Mouse (Mus musculus): Measurements from ENCODE around the gene Uqcc2.

Gene Uqcc2

GRCm38 (mm10) chr17:27123813-27124375 lies 9.8 kb downstream of the Uqcc2 start:
- no peak for DNase-seq (ENCODE audit: low read depth, low spot score)

- DNase-seq (ENCODE audit: low read depth, low spot score) = no peak
Observed at GRCm38 (mm10) chr17:27123103-27123502, 10.6 kb downstream of the Uqcc2 start.

- no peak for DNase-seq (ENCODE audit: low read depth, low spot score)
Observed at GRCm38 (mm10) chr17:27122701-27123100, 11.0 kb downstream of the Uqcc2 start.

GRCm38 (mm10) chr17:27121781-27122180 lies 11.9 kb downstream of the Uqcc2 start:
- DNase-seq (ENCODE audit: low read depth, low spot score) = no peak

- DNase-seq (ENCODE audit: low read depth, low spot score) = no peak
Observed at GRCm38 (mm10) chr17:27121266-27121665, 12.4 kb downstream of the Uqcc2 start.

GRCm38 (mm10) chr17:27120561-27121024 lies 13.1 kb downstream of the Uqcc2 start:
- peak; percentile 27 for DNase-seq (ENCODE audit: low read depth, low spot score)

- DNase-seq (ENCODE audit: low read depth, low spot score) = no peak
Observed at GRCm38 (mm10) chr17:27119954-27120353, 13.8 kb downstream of the Uqcc2 start.

GRCm38 (mm10) chr17:27119540-27119895 lies 14.2 kb downstream of the Uqcc2 start:
- DNase-seq (ENCODE audit: low read depth, low spot score) = no peak

GRCm38 (mm10) chr17:27118676-27119539 lies 14.8 kb downstream of the Uqcc2 start:
- no peak for DNase-seq (ENCODE audit: low read depth, low spot score)

GRCm38 (mm10) chr17:27110072-27110471 lies 23.6 kb downstream of the Uqcc2 start:
- no peak for DNase-seq (ENCODE audit: low read depth, low spot score)

GRCm38 (mm10) chr17:27107936-27108335 lies 25.8 kb downstream of the Uqcc2 start:
- no peak for DNase-seq (ENCODE audit: low read depth, low spot score)

GRCm38 (mm10) chr17:27106745-27107144 lies 27.0 kb downstream of the Uqcc2 start:
- DNase-seq (ENCODE audit: low read depth, low spot score) = peak; percentile 56

GRCm38 (mm10) chr17:27105698-27106470 lies 27.8 kb downstream of the Uqcc2 start:
- peak; percentile 59 for DNase-seq (ENCODE audit: low read depth, low spot score)

- DNase-seq (ENCODE audit: low read depth, low spot score) = no peak
Observed at GRCm38 (mm10) chr17:27101675-27102074, 32.0 kb downstream of the Uqcc2 start.

GRCm38 (mm10) chr17:27095690-27096089 lies 38.0 kb downstream of the Uqcc2 start:
- no peak for DNase-seq (ENCODE audit: low read depth, low spot score)

- DNase-seq (ENCODE audit: low read depth, low spot score) = no peak
Observed at GRCm38 (mm10) chr17:27090068-27090467, 43.6 kb downstream of the Uqcc2 start.

- DNase-seq (ENCODE audit: low read depth, low spot score) = peak; percentile 47
Observed at GRCm38 (mm10) chr17:27087426-27087825, 46.3 kb downstream of the Uqcc2 start.

GRCm38 (mm10) chr17:27085676-27086075 lies 48.0 kb downstream of the Uqcc2 start:
- DNase-seq (ENCODE audit: low read depth, low spot score) = peak; percentile 79

- DNase-seq (ENCODE audit: low read depth, low spot score) = no peak
Observed at GRCm38 (mm10) chr17:27083601-27084000, 50.1 kb downstream of the Uqcc2 start.

GRCm38 (mm10) chr17:27082796-27083195 lies 50.9 kb downstream of the Uqcc2 start:
- no peak for DNase-seq (ENCODE audit: low read depth, low spot score)

- no peak for DNase-seq (ENCODE audit: low read depth, low spot score)
Observed at GRCm38 (mm10) chr17:27081868-27082267, 51.8 kb downstream of the Uqcc2 start.

- no peak for DNase-seq (ENCODE audit: low read depth, low spot score)
Observed at GRCm38 (mm10) chr17:27078499-27078898, 55.2 kb downstream of the Uqcc2 start.

All from A20 (cell line).